Mouse (Mus musculus) forebrain, embryonic 14.5 days (tissue): Measurements from ENCODE around the gene Calml3. TPM values are rescaled to one million over a fixed set of nuclear protein-coding genes. Genes with fewer than 3 reads are reported as not detected.
A peak's percentile ranks its signal among the peaks of the same experiment; 100 is the strongest.

Source experiments
- ATAC-seq: fragments of 200-750 bp; cut with Nextera tagmentation; 2 replicates; pipeline ENCODE4 v1.8.0; 2017; ENCODE audit warnings: mild to moderate bottlenecking, moderate library complexity
- DNase-seq: peaks from one replicate; pipeline ENCODE4 v3.0.0-alpha.2; 2015; ENCODE audit warnings: low spot score
- H3K27ac ChIP-seq: fragments of 300-500 bp; sonication (generic); 2 replicates; pipeline ENCODE4 v1.5.1; 2014; ENCODE audit warnings: low read depth, mild to moderate bottlenecking, control low read depth, low read length, moderate library complexity
- H3K27me3 ChIP-seq: fragments of 300-500 bp; sonication (generic); replicated peaks from 2 replicates; pipeline ENCODE4 v1.6.1; 2014; ENCODE audit warnings: low read length, control low read depth, mixed read lengths; ENCODE audit not compliant: control insufficient read depth, insufficient read depth
- H3K36me3 ChIP-seq: fragments of 300-500 bp; sonication (generic); 2 replicates; pipeline ENCODE4 v1.6.1; 2014; ENCODE audit warnings: low read length, control low read depth; ENCODE audit not compliant: control insufficient read depth, insufficient read depth
- H3K4me1 ChIP-seq: fragments of 300-500 bp; sonication (generic); 2 replicates; pipeline ENCODE4 v1.6.1; 2014; ENCODE audit warnings: antibody characterized with exemption, low read length, control low read depth; ENCODE audit not compliant: control insufficient read depth, insufficient read depth
- H3K4me2 ChIP-seq: fragments of 300-500 bp; sonication (generic); 2 replicates; pipeline ENCODE4 v1.6.1; 2014; ENCODE audit warnings: mild to moderate bottlenecking, control low read depth, low read length
- H3K4me3 ChIP-seq: fragments of 300-500 bp; sonication (generic); 2 replicates; pipeline ENCODE4 v1.5.1; 2014; ENCODE audit warnings: low read depth, low read length, control low read depth
- H3K9ac ChIP-seq: fragments of 300-500 bp; sonication (generic); 2 replicates; pipeline ENCODE4 v1.6.1; 2014; ENCODE audit warnings: mild to moderate bottlenecking, low read length, control low read depth, moderate library complexity
- H3K9me3 ChIP-seq: fragments of 300-500 bp; sonication (generic); replicated peaks from 2 replicates; pipeline ENCODE4 v1.6.1; 2016; ENCODE audit warnings: low read length, control low read depth, mixed read lengths; ENCODE audit not compliant: control insufficient read depth
- WGBS: fragments of 180-500 bp; shearing (Covaris S2); extraction: QIAGEN DNeasy Blood & Tissue Kit; methylation state at CpG from one replicate; pipeline ENCODE4 v1.1.7; 2014; 5-methylcytosine and 5-hydroxymethylcytosine counted together
- polyA plus RNA-seq: library from polyadenylated mRNA; unstranded; fragments of >200 nt; fragmentation: Nextera tagmentation; extraction: Ambion mirVana; gene quantifications from 2 replicates; pipeline ENCODE4 v1.2.1, GENCODE M21; 2014

The Calml3 gene
- polyA plus RNA-seq, 1 experiment from 2014 or later: not detected

DNA sequence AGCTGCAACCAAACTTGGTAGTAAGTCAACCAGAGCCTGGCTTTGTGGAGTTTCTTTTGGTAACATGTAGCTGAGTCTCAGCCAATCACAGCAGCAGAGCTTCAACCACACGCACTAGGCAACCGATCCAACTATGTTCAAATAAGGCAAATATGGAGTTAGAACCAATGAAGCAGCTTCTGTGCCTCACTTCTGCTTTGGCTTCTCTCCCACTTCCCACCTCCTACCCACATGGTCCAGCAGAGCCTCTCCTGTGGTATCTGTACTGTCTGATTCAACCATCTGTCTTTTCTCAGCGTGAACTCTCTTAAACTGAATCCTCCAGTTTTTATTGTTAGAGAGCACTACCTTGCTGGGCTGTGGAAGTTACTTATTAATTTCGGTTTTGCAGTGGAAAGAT, 27.7 kb downstream of the Calml3 start:
- Histone ChIP-seq H3K27ac (no peak overlapping the region), H3K4me1 (no peaks in the 10 kb centered on the region), H3K27me3 (no peaks in the 10 kb centered on the region), H3K9me3 (no peaks in the 10 kb centered on the region), H3K9ac (no peak overlapping the region), H3K4me3 (no peak overlapping the region), H3K4me2 (no peak overlapping the region), H3K36me3 (no peaks in the 10 kb centered on the region)
- ATAC-seq: no peak
- DNase-seq: no peak
- WGBS: 83% methylated on average over 4 of the region's 4 CpGs

DNA sequence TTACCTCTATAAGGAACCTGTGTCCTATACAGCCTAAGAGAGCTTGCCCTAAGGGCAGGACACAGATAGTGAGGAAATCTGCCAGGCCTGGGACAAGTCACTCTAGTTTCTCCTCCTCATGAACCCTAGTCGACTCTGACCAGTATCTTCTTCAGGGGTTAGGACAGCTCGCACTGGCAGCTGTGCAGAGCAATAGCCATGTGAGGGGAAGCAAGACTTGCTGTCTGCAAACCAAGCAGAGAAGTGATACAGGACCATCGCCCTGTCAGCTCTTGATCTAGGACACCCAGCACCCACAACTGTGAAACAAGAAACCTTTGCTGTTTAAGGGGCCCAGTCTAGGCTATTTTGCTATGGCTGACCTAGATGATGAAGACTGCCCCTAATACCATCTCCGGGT, 29.1 kb downstream of the Calml3 start:
- Histone ChIP-seq H3K27me3 (no peaks in the 10 kb centered on the region), H3K36me3 (no peaks in the 10 kb centered on the region), H3K9me3 (no peaks in the 10 kb centered on the region), H3K4me1 (no peaks in the 10 kb centered on the region), H3K27ac (no peak overlapping the region), H3K4me2 (no peak overlapping the region), H3K4me3 (no peak overlapping the region), H3K9ac (no peak overlapping the region)
- DNase-seq (no peak), ATAC-seq (no peak)
- WGBS: 80% methylated on average over 4 of the region's 4 CpGs

DNA sequence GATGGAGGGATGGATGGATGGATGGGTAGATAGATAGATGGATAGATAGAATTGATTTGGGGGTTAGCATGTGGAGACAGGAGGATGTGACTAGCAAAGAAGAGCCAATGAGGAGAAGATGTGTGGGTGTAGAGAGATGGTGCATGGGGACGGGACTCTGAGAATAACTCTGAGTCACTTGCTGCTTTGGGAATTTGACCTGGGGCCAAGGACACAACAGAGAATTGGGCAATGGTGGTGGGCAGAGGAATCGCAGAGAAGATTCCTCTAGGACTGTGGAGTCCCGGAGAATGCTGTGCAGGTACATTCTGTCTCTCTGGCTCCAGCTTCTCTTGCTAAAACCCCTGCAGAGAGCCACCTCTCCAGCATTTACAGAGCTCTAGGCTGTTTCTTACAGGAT, 29.8 kb downstream of the Calml3 start:
- WGBS: 93% methylated on average over 3 of the region's 3 CpGs
- Histone ChIP-seq H3K4me1 (no peaks in the 10 kb centered on the region), H3K27ac (no peak overlapping the region), H3K4me3 (no peak overlapping the region), H3K9me3 (no peaks in the 10 kb centered on the region), H3K27me3 (no peaks in the 10 kb centered on the region), H3K4me2 (no peak overlapping the region), H3K36me3 (no peaks in the 10 kb centered on the region), H3K9ac (no peak overlapping the region)
- no peak for ATAC-seq
- DNase-seq: no peak

DNA sequence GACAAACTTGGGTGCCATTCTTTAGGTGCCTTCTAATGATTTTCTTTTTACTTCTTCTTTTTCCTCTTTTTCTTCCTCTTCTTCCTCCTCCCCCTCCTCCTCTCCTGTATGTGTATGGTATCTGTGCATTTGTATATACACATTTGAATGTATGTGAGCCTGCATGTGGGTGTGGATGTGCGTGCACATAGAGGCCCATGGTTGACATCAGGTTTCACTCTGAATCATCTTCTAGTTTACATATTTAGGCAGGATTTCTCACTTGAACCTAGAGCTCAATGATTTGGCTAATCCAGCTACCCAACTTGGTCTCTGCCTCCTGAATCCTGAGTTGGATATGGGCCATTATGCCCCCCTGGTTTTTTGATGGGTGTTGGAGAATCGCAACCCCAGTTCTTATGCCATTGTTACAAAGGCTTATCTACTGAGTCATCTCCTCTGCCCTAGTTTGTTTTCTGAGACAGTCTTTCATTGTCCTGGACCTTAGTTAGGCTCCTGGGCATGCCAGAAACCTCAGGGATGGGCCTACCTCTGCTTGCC, 30.9 kb downstream of the Calml3 start:
- WGBS: 97% methylated on average over 2 of the region's 2 CpGs
- no peak overlapping the region for H3K9ac ChIP-seq
- no peak for ATAC-seq
- no peaks in the 10 kb centered on the region for H3K36me3 ChIP-seq
- no peak overlapping the region for H3K4me3 ChIP-seq
- H3K27ac ChIP-seq: no peak overlapping the region
- H3K27me3 ChIP-seq: no peaks in the 10 kb centered on the region
- no peak for DNase-seq
- H3K9me3 ChIP-seq: no peaks in the 10 kb centered on the region
- H3K4me2 ChIP-seq: no peak overlapping the region
- no peaks in the 10 kb centered on the region for H3K4me1 ChIP-seq

DNA sequence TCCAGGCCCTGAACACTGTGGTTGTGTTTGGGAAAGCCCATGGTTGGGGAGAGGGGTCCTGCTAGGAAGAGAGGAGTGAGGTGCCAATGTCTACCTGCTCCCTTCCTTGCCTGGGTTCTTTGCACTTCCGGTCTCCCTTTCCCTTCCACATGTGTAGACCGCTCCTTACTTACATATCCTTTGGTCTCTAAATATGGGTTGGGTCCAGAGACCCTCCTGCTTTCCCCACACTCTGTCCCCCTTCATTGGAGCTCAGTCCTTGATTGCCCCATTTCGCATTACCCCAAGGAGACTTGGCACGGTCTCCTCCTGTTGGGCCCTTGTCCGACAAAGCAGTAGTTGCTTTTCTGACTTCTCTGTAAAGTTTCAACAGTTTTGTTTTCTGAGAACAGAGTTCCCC, 32.9 kb downstream of the Calml3 start:
- no peak overlapping the region for H3K4me2 ChIP-seq
- ATAC-seq (no peak), DNase-seq (no peak)
- WGBS: 95% methylated on average over 5 of the region's 5 CpGs
- H3K4me1 ChIP-seq: no peaks in the 10 kb centered on the region
- no peaks in the 10 kb centered on the region for H3K36me3 ChIP-seq
- H3K4me3 ChIP-seq: no peak overlapping the region
- H3K9me3 ChIP-seq: no peaks in the 10 kb centered on the region
- H3K27ac ChIP-seq: no peak overlapping the region
- no peaks in the 10 kb centered on the region for H3K27me3 ChIP-seq
- no peak overlapping the region for H3K9ac ChIP-seq

DNA sequence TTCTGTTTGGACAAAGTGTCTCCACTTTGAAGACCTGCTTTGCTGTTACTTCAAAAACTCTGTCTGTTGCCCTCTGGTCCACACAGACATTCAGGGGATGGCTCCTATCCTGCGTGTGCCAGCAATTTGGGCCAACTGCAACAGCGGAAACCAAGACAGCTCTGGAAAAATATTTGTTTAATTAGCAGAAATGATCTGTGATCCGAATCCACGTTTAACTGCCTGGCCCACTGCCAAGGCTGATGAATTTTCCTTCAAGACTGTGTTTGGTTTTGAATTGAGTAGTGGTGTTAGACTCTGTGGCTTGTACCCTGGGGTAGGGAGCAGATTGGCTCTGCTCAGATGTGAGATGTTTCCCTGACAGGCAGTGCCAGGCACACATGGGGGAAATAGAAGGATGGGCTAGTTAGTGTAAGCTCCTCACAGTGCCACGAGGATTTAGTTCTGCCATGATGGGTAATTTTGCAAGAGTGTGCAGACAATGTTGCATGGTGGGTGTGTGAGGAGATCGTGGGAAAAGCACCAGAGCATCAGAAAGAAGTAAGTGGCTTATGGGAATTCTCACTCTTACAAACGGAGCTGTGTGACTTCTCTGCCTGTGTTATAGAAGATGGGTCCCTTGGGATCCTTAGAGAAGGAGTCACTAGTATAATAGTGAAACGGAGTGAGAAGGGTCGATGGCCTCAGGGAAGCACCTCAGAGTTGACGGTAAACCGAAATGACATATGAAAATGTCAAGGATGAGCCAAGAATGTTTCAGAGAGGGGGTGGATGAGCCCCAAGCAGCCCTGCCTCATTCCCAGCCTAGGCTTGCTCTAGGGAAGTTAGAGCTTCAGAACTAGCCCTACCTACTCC, 33.7 kb downstream of the Calml3 start:
- DNase-seq (peak; percentile 73), ATAC-seq (peak; percentile 75; the same call in 1 of the 2 replicates)
- 65% methylated on average over 11 of the region's 11 CpGs for WGBS
- Histone ChIP-seq H3K27ac (no peak overlapping the region), H3K27me3 (no peaks in the 10 kb centered on the region), H3K9me3 (no peaks in the 10 kb centered on the region), H3K4me2 (no peak overlapping the region), H3K4me1 (no peaks in the 10 kb centered on the region), H3K4me3 (no peak overlapping the region), H3K9ac (no peak overlapping the region), H3K36me3 (no peaks in the 10 kb centered on the region)

DNA sequence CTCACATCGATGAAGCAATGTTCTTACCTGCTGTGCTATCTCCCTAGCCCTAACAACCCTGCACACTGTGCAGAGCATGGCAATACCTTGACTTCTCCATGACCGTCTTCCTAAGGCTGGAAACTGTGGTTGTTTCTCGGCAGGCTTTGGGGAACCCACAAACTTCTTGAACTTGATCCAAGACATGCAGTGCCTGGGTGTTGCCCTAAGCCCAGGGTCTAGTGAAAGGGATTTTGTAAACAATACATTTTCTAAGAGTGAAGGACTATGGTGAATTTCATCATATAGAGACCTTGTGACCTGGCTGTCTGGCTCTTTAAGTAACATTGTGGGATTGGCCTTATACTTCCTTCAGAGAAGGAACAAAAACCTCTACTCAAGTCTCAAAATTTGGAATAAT, 34.6 kb downstream of the Calml3 start:
- no peaks in the 10 kb centered on the region for H3K27me3 ChIP-seq
- H3K4me1 ChIP-seq: no peaks in the 10 kb centered on the region
- no peak overlapping the region for H3K4me2 ChIP-seq
- no peak for ATAC-seq
- no peak overlapping the region for H3K9ac ChIP-seq
- H3K9me3 ChIP-seq: no peaks in the 10 kb centered on the region
- H3K27ac ChIP-seq: no peak overlapping the region
- H3K36me3 ChIP-seq: no peaks in the 10 kb centered on the region
- DNase-seq: no peak
- H3K4me3 ChIP-seq: no peak overlapping the region
- WGBS: 97% methylated on average over 3 of the region's 3 CpGs

DNA sequence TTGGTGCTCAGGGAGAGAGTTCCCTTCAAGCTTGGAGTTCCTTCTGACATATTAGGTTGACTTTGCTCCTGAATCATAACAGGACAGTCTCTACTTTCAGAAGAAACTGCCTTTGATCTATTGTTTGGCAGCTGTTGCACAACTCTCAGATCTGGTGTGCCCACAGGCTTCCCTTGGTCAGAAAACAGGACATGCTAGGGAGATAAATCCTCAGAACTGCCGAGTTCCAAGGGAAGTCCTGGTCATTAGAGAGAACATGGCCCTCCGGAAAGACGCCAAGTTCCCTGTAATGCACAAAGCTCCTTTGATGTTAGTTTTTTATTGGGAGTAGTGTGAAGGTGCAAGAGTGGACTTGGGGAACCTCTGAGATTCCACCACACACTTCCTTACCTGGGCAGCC, 35.5 kb downstream of the Calml3 start:
- Histone ChIP-seq H3K27ac (no peak overlapping the region), H3K4me1 (no peaks in the 10 kb centered on the region), H3K9me3 (no peaks in the 10 kb centered on the region), H3K36me3 (no peaks in the 10 kb centered on the region), H3K27me3 (no peaks in the 10 kb centered on the region), H3K9ac (no peak overlapping the region), H3K4me3 (no peak overlapping the region), H3K4me2 (no peak overlapping the region)
- no peak for ATAC-seq
- WGBS: 83% methylated on average over 3 of the region's 3 CpGs
- DNase-seq: no peak

DNA sequence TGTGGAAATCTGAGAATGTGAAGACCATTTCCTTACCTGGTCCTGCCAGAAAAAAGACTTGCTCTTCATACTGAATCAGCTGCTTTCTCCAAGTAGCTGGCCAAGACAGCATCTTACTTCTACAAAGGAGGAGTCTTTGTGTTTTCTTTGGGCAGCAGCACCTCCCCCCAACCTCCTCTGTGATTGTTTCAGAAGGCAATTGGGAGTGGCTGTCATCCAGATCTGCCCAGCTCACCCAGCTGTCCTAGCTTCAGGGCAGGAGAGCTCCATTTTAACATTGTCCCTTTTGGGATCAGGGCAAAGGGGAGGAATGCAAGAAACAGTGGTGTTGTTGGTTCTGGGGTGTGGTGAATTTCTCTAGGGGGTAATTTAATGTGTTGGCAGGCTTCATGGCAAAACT, 37.0 kb downstream of the Calml3 start:
- no peaks in the 10 kb centered on the region for H3K36me3 ChIP-seq
- H3K9me3 ChIP-seq: no peaks in the 10 kb centered on the region
- DNase-seq (no peak), ATAC-seq (no peak)
- H3K4me2 ChIP-seq: no peak overlapping the region
- no peaks in the 10 kb centered on the region for H3K27me3 ChIP-seq
- H3K4me1 ChIP-seq: no peaks in the 10 kb centered on the region
- H3K27ac ChIP-seq: no peak overlapping the region
- H3K9ac ChIP-seq: no peak overlapping the region
- H3K4me3 ChIP-seq: no peak overlapping the region
